Mouse (Mus musculus) embryonic facial prominence, embryonic 12.5 days (tissue): ENCODE measurements around the gene Amh. TPM values are rescaled to one million over a fixed set of nuclear protein-coding genes. Genes with fewer than 3 reads are reported as not detected.

Source experiments
- ATAC-seq: fragments of 200-750 bp; cut with Nextera tagmentation; 2 replicates; pipeline ENCODE4 v1.8.0; 2017; ENCODE audit not compliant: insufficient number of reproducible peaks, insufficient read depth, low FRiP score, low TSS enrichment
- H3K27ac ChIP-seq: fragments of 300-500 bp; sonication (generic); 2 replicates; pipeline ENCODE4 v1.5.1; 2016; ENCODE audit warnings: mild to moderate bottlenecking
- H3K27me3 ChIP-seq: fragments of 300-500 bp; sonication (generic); 2 replicates; pipeline ENCODE4 v1.6.1; 2016; ENCODE audit warnings: mild to moderate bottlenecking, moderate library complexity
- H3K36me3 ChIP-seq: fragments of 300-500 bp; sonication (generic); 2 replicates; pipeline ENCODE4 v1.6.1; 2016; ENCODE audit warnings: mild to moderate bottlenecking
- H3K4me1 ChIP-seq: fragments of 300-500 bp; sonication (generic); 2 replicates; pipeline ENCODE4 v1.6.1; 2016
- H3K4me2 ChIP-seq: fragments of 300-500 bp; sonication (generic); replicated peaks from 2 replicates; pipeline ENCODE4 v1.6.1; 2016; ENCODE audit warnings: mild to moderate bottlenecking, moderate library complexity
- H3K4me3 ChIP-seq: fragments of 300-500 bp; sonication (generic); 2 replicates; pipeline ENCODE4 v1.5.1; 2016; ENCODE audit warnings: mild to moderate bottlenecking
- H3K9ac ChIP-seq: fragments of 300-500 bp; sonication (generic); 2 replicates; pipeline ENCODE4 v1.6.1; 2016; ENCODE audit warnings: mild to moderate bottlenecking, moderate library complexity
- H3K9me3 ChIP-seq: fragments of 300-500 bp; sonication (generic); 2 replicates; pipeline ENCODE4 v1.6.1; 2016; ENCODE audit warnings: mild to moderate bottlenecking, moderate library complexity
- WGBS: fragments of 180-500 bp; shearing (Covaris S2); methylation state at CpG from one replicate; pipeline ENCODE4 v1.1.7; 2016; 5-methylcytosine and 5-hydroxymethylcytosine counted together
- polyA plus RNA-seq: library from polyadenylated mRNA; unstranded; fragments of >200 nt; fragmentation: Nextera tagmentation; extraction: Ambion mirVana; gene quantifications from 2 replicates; pipeline ENCODE4 v1.2.1, GENCODE M21; 2016

Gene Amh
- polyA plus RNA-seq, 1 experiment from 2014 or later, result not detected

DNA sequence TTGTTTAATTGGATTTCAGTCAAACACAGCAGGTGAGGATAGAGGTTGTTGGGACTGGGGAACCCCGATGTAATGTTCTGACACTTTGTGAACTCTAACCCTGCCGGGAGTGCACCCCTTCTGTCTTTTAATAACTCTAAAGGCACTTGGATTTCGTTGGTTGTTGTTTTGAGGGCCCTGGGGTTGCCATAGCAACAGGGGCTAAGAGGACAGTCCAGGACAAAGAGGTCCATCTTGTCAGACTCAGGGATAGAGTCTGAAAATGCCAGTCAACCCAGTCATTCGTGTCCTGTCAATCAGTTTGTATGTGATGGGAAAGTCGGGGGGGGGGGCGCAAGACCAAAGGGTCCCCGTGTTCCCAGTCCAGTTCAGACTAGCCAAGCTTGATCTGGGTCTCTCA, 27.8 kb downstream of the Amh start:
- WGBS, result 71% methylated on average over 7 of the region's 7 CpGs
- no peak overlapping the region for H3K4me3 ChIP-seq
- H3K36me3 ChIP-seq, result peaks cover 19% of the 10 kb centered on the region
- no peak for ATAC-seq
- H3K27me3 ChIP-seq, result peaks cover 45% of the 10 kb centered on the region
- H3K9ac ChIP-seq, result no peak overlapping the region
- peaks cover 9% of the 10 kb centered on the region; the same call in 1 of the 2 replicates for H3K9me3 ChIP-seq
- no peak overlapping the region for H3K27ac ChIP-seq
- no peak overlapping the region for H3K4me2 ChIP-seq
- peaks cover 27% of the 10 kb centered on the region for H3K4me1 ChIP-seq

DNA sequence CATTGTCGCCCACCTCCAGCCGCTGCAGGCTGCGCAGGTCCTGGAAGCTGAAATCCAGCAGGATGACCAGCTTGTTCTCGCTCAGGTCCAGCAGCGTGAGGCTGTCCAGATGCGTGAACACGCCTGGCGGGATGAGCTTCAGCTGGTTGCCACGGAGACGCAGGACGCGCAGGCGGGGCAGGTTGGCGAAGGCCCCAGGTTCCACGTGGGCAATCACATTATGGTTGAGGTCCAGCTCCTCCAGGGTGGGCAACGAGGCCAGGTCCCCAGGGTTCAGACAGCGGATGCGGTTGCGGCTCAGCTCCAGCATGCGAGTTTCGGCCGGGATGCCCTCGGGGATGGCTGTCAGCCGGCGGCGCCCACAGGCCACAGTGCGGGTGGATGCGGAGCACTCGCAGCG, 30.6 kb downstream of the Amh start:
- Histone ChIP-seq H3K27me3 (peaks cover 52% of the 10 kb centered on the region), H3K4me2 (no peak overlapping the region), H3K4me3 (no peak overlapping the region), H3K9ac (no peak overlapping the region), H3K4me1 (peaks cover 12% of the 10 kb centered on the region), H3K9me3 (peaks cover 9% of the 10 kb centered on the region; the same call in 1 of the 2 replicates), H3K36me3 (no peaks in the 10 kb centered on the region), H3K27ac (no peak overlapping the region)
- 60% methylated on average over 30 of the region's 30 CpGs for WGBS
- no peak for ATAC-seq

DNA sequence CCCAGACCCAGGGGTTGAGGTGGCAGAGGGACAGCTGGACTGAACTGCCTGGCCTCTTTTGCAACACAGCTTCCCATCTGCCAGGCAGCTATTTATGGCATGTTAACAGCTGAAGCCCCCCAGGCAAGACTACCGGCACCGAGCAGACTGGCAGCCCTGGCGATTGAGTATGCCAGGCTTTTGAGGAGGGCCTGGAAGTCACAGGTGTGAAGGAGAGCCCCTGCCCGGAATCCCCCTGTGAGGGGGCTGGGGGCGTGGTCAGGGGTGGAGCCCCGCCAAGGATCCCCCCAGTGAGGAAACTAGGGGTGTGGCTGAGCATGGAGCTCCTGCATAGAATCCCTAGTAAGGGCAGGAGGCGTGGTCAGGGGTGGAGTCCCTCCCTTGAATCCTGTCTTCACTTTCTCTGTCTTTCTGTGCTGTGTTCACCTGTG, 31.9 kb downstream of the Amh start:
- H3K36me3 ChIP-seq, result no peaks in the 10 kb centered on the region
- 0 out of 2 replicates have a peak, but pooled peaks cover 4% of the 10 kb centered on the region for H3K4me1 ChIP-seq
- no peak overlapping the region for H3K4me3 ChIP-seq
- H3K9ac ChIP-seq, result no peak overlapping the region
- no peak overlapping the region for H3K4me2 ChIP-seq
- no peak overlapping the region for H3K27ac ChIP-seq
- peaks cover 9% of the 10 kb centered on the region; the same call in 1 of the 2 replicates for H3K9me3 ChIP-seq
- H3K27me3 ChIP-seq, result peaks cover 57% of the 10 kb centered on the region
- no peak for ATAC-seq
- 47% methylated on average over 7 of the region's 7 CpGs for WGBS

DNA sequence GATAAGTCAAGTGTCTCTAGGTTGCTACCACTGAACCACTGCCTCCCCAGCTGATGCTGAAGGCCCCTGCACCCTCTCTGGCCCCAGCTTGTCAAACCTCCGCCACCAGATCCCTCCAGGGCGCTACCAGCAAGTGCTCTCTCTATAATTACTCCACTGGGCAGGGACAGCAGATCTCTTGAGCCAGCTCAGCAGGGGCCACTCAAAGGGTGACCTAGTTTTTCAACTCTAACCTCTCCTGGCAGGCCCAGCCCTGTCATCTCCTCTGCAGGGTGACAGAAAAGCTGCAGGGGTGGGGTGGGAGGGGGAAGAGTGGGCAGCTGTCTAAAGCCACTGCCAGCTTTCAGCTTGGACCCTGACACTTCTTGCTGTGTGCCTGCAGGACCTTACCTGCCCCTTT, 32.8 kb downstream of the Amh start:
- no peak for ATAC-seq
- 11% methylated on average over 2 of the region's 2 CpGs for WGBS
- Histone ChIP-seq H3K4me2 (no peak overlapping the region), H3K9ac (no peak overlapping the region), H3K36me3 (no peaks in the 10 kb centered on the region), H3K27me3 (peaks cover 65% of the 10 kb centered on the region), H3K9me3 (peaks cover 9% of the 10 kb centered on the region; the same call in 1 of the 2 replicates), H3K4me1 (0 out of 2 replicates have a peak, but pooled peaks cover 4% of the 10 kb centered on the region), H3K27ac (no peak overlapping the region), H3K4me3 (no peak overlapping the region)

DNA sequence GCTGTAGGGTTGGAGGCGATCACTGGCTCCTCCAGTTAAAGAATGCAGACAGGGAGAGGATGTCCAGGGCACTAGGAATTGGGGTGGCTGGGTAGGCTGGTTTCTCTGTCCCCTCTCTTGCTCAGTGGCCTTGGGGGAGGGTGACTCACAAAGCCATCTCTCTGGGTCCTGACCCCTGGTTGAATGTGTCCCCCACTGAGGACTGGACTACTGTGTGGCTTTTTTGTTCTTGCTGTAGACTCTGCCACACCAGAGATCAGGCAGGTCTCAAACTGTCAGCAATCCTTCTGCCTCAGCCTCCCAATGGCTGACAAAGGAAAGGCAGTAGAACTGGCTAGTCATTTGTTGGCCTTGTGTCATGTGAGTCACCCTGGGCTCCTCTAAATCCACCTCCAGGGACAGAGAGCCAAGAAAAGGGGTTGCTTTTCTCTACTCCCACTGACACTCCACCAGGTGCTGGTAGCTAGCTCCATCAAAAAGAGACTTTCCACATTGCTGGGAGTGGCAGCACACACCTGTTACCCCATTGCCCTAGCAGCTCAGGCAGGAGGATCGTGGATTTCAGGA, 33.4 kb downstream of the Amh start:
- H3K4me1 ChIP-seq, result 0 out of 2 replicates have a peak, but pooled peaks cover 5% of the 10 kb centered on the region
- H3K9ac ChIP-seq, result no peak overlapping the region
- H3K27me3 ChIP-seq, result peaks cover 67% of the 10 kb centered on the region
- H3K4me2 ChIP-seq, result no peak overlapping the region
- WGBS, result 61% methylated on average over 2 of the region's 2 CpGs
- no peaks in the 10 kb centered on the region for H3K36me3 ChIP-seq
- no peak overlapping the region for H3K27ac ChIP-seq
- H3K9me3 ChIP-seq, result peaks cover 9% of the 10 kb centered on the region; the same call in 1 of the 2 replicates
- no peak overlapping the region for H3K4me3 ChIP-seq
- ATAC-seq, result no peak

DNA sequence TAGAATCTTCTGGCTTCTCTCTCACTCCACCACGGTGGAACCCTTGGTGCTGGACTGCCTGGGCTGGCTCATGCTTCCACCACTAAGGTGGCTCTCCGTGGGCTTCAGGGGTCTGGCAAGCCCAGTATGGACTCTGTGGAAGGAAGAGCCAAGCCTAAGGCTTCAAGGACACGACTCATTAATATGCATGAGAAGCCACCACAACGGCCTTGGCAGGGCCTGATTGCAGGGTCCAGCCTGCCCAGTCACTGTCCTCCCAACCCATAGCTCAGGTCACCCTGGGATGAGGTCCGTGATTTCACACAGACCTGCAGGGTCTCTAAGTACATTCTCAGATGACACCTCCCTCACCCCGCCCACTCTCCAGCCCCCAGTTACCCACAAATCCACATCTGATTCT, 34.8 kb downstream of the Amh start:
- Histone ChIP-seq H3K36me3 (no peaks in the 10 kb centered on the region), H3K9ac (no peak overlapping the region), H3K9me3 (peaks cover 2% of the 10 kb centered on the region; the same call in 1 of the 2 replicates), H3K27ac (no peak overlapping the region), H3K4me1 (peaks cover 14% of the 10 kb centered on the region), H3K27me3 (peaks cover 67% of the 10 kb centered on the region), H3K4me2 (no peak overlapping the region), H3K4me3 (no peak overlapping the region)
- ATAC-seq, result no peak
- 65% methylated on average over 6 of the region's 6 CpGs for WGBS

DNA sequence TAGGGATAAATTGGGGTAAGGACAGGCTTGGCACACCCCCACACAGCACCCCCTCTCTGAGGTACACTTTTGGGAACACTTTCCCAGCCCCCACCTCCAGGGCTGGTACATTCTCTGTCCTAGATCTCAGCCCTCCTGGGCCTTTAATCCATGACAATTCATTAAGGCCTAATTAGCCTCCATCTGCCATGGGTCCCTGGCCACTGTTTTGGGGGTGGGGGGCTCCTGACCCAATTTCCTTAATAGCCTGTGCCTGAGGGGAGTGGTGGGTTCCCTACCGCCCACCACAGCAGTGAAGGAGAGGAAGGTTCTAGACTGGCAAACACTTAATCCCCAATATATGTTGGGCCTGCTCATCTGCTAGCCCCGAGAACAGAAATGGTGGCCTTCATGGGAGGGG, 36.6 kb downstream of the Amh start:
- H3K36me3 ChIP-seq, result no peaks in the 10 kb centered on the region
- no peak for ATAC-seq
- 0 out of 2 replicates have a peak overlapping the region, but pooled peaks have one; percentile 5 for H3K9ac ChIP-seq
- H3K9me3 ChIP-seq, result no peaks in the 10 kb centered on the region
- H3K27ac ChIP-seq, result no peak overlapping the region
- H3K27me3 ChIP-seq, result peaks cover 69% of the 10 kb centered on the region
- H3K4me2 ChIP-seq, result no peak overlapping the region
- 68% methylated on average over 2 of the region's 2 CpGs for WGBS
- H3K4me1 ChIP-seq, result peaks cover 14% of the 10 kb centered on the region
- no peak overlapping the region for H3K4me3 ChIP-seq

DNA sequence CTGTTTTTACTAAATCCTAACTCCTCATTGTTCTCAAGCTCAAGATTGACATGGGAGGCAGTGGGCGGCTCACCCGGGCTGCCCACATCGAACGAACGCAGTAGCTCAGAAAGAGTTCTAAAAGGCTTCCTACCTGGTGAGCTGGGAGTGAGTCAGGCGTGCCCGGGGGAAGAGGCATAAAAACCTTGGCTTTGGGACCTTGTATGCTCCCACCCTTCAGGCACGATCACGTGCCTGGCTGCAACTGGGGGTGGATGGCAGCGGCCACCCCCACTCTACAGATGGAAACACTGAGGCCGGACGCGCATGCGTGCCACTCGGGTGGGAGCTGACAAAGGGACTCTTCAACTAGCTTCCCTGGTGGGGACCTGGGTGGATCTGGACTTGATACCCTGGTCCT, 37.3 kb downstream of the Amh start:
- Histone ChIP-seq H3K4me1 (peaks cover 14% of the 10 kb centered on the region), H3K4me3 (no peak overlapping the region), H3K4me2 (no peak overlapping the region), H3K36me3 (no peaks in the 10 kb centered on the region), H3K9me3 (no peaks in the 10 kb centered on the region), H3K9ac (no peak overlapping the region), H3K27ac (no peak overlapping the region), H3K27me3 (peaks cover 62% of the 10 kb centered on the region)
- ATAC-seq, result no peak
- WGBS, result 84% methylated on average over 15 of the region's 15 CpGs

DNA sequence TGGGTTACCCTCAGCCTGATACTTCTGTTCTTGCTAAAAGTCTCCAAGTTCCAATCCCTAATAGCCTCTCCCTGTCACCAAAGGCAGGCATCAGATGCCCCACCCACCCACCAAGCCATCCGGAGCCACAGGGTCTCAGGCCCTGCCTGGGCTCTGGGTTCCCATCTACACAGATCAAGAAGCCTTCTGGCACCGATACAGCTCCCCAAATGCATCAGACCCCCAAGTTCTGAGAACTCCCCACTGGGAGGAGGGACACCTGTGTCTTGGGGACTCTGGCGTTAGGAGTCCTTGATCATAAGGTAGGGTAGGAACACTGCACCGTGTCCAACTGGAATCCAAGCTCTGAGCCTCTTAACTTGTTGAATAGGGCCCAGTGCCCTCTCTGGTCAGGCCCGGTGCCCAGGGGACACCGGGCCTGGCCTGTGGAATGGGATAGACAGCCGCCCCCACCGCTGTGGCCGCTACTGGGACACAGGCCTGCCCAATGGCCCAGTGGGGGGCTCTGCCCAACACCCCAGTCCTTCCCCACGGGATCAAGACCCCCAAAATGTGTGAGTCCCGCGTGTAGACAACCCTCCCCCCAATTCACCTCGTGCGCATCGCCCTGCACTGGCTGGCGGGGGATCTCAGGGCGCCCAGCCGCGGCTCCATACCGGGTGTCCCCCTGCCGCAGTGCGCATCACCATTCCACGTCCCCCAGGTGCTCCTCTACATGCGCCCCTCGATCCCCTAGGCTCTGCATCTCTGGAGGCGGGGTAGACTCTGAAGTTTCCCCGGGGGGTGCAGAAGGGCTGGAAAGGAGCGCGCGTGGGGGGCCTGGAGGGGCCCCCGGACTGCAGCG, 38.3 kb downstream of the Amh start:
- peaks cover 10% of the 10 kb centered on the region for H3K4me1 ChIP-seq
- ATAC-seq, result no peak
- peak overlapping the region; percentile 54 for H3K4me3 ChIP-seq
- peaks cover 55% of the 10 kb centered on the region for H3K27me3 ChIP-seq
- WGBS, result 8% methylated on average over 32 of the region's 32 CpGs
- peak overlapping the region; percentile 65 for H3K9ac ChIP-seq
- H3K36me3 ChIP-seq, result no peaks in the 10 kb centered on the region
- no peaks in the 10 kb centered on the region for H3K9me3 ChIP-seq
- H3K27ac ChIP-seq, result no peak overlapping the region
- H3K4me2 ChIP-seq, result peak overlapping the region; percentile 94

DNA sequence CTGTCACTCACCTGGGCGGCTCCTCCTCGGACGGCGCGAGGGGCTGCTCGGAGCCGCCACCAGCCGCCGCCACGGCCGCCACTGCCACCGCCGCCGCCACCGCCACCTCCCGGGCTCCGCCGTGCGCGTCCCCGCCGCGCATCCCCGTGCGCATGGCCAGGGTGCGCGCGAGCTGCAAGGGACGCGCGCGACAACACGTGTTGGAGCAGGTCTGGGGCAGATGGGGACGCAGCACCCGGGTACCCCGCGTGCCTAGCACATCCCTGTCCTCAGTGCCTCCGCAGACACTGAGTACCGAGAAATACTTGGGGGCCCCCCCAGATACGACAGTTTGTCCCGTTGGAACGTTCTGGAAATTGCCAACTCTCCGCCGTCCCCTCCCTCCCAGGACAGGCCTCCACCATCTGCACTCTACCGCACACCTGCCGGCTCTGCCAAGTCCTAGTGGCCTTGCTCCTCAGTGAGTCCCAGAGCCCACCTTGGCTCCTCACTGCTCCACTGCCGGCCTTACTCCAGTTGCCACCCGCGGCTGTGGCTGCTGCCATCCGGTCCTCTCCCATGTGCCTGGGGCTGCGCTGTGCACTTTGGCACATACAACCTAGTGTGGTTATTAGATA, 39.0 kb downstream of the Amh start, which contains the start of gene Lingo3:
Gene Lingo3 (minus strand): TSS at position 109 of the 617 bp plus-strand sequence.
- H3K4me1 ChIP-seq, result peaks cover 10% of the 10 kb centered on the region
- H3K27me3 ChIP-seq, result peaks cover 52% of the 10 kb centered on the region
- WGBS, result 3% methylated on average over 51 of the region's 51 CpGs
- H3K27ac ChIP-seq, result no peak within 1 kb of the TSS
- H3K9ac ChIP-seq, result peak within 1 kb of the TSS; percentile 65
- no peaks in the 10 kb centered on the region for H3K9me3 ChIP-seq
- H3K4me2 ChIP-seq, result peak within 1 kb of the TSS; percentile 94
- no peaks in the 10 kb centered on the region for H3K36me3 ChIP-seq
- ATAC-seq, result no peak
- H3K4me3 ChIP-seq, result peak within 1 kb of the TSS; percentile 54

DNA sequence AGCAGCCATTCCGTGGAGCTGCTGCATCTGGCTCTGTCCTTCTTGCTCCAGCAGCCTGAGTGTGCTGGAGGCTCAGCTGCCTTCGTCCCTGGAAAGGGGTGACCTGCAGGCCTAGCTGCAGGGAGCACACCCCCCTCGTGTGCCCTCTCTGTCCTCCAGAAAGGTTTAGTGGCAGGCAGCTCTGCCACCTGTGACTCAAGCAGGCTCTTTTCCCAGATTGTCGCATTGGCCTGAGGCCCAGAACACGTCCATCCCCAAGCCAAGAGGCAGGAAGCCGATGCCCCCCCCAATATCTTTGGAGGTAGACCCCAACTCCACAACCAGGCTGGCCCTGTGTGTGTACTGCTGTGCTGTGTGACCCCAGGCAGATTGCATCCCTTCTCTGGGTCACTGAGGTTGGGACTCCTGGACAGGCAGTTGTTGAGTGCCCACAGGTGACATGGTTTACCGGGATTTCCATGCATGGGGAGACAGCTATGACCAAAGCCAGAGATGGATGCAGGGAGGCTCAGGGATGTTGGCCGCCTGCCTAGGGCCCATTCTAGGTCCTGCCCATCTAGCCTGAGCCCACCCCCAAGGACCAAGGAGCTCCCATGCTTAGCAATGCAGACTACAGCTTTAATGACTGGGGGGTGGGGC, 40.1 kb downstream of the Amh start:
- H3K4me3 ChIP-seq, result no peak overlapping the region

More for the DNA sequence above, 40.1 kb downstream of the Amh start:
- H3K9me3 ChIP-seq, result no peaks in the 10 kb centered on the region
- H3K36me3 ChIP-seq, result 0 out of 2 replicates have a peak, but pooled peaks cover 2% of the 10 kb centered on the region
- H3K27ac ChIP-seq, result no peak overlapping the region
- H3K4me1 ChIP-seq, result peaks cover 10% of the 10 kb centered on the region
- no peak overlapping the region for H3K4me2 ChIP-seq
- H3K9ac ChIP-seq, result no peak overlapping the region
- ATAC-seq, result no peak
- peaks cover 52% of the 10 kb centered on the region for H3K27me3 ChIP-seq
- 62% methylated on average over 8 of the region's 8 CpGs for WGBS
